Mouse (Mus musculus): ENCODE results near the gene Usp10. TPM values are rescaled to one million over a fixed set of nuclear protein-coding genes. Genes with fewer than 3 reads are reported as not detected.

Usp10 gene
- polyA plus RNA-seq, 1 experiment from 2014 or later = 127 TPM

- ATAC-seq (ENCODE audit: insufficient number of reproducible peaks, insufficient read depth, low FRiP score, low TSS enrichment, low read depth) = no peak
- no peaks in the 10 kb centered on the region for H3K9me3 ChIP-seq
- no peak overlapping the region for H3K27ac ChIP-seq
- H3K4me1 ChIP-seq = peaks cover 31% of the 10 kb centered on the region
- H3K4me3 ChIP-seq = no peak overlapping the region
- H3K36me3 ChIP-seq = no peaks in the 10 kb centered on the region
- H3K4me2 ChIP-seq = no peak overlapping the region
- H3K9ac ChIP-seq = no peak overlapping the region
- 66% methylated on average over 8 of the region's 8 CpGs for WGBS
- H3K27me3 ChIP-seq = no peaks in the 10 kb centered on the region
Observed at GRCm38 (mm10) chr8:120000461-120000860, 90.3 kb downstream of the Usp10 start.

- Histone ChIP-seq H3K4me2 (no peak overlapping the region), H3K4me1 (peaks cover 25% of the 10 kb centered on the region), H3K4me3 (no peak overlapping the region), H3K27me3 (no peaks in the 10 kb centered on the region), H3K9me3 (no peaks in the 10 kb centered on the region), H3K36me3 (no peaks in the 10 kb centered on the region), H3K9ac (no peak overlapping the region), H3K27ac (no peak overlapping the region)
- 69% methylated on average over 7 of the region's 7 CpGs for WGBS
- ATAC-seq (ENCODE audit: insufficient number of reproducible peaks, insufficient read depth, low FRiP score, low TSS enrichment, low read depth) = no peak
Observed at GRCm38 (mm10) chr8:120001712-120002111, 91.6 kb downstream of the Usp10 start.

- H3K9ac ChIP-seq = no peak overlapping the region
- H3K9me3 ChIP-seq = no peaks in the 10 kb centered on the region
- H3K4me1 ChIP-seq = peaks cover 23% of the 10 kb centered on the region; the same call in 1 of the 2 replicates
- H3K36me3 ChIP-seq = no peaks in the 10 kb centered on the region
- WGBS = 42% methylated on average over 9 of the region's 9 CpGs
- H3K4me2 ChIP-seq = no peak overlapping the region
- no peak overlapping the region for H3K4me3 ChIP-seq
- H3K27ac ChIP-seq = no peak overlapping the region
- no peaks in the 10 kb centered on the region for H3K27me3 ChIP-seq
- ATAC-seq (ENCODE audit: insufficient number of reproducible peaks, insufficient read depth, low FRiP score, low TSS enrichment, low read depth) = no peak
Observed at GRCm38 (mm10) chr8:120002348-120002747, 92.2 kb downstream of the Usp10 start.

- H3K4me3 ChIP-seq = no peak overlapping the region
- no peaks in the 10 kb centered on the region for H3K27me3 ChIP-seq
- H3K27ac ChIP-seq = no peak overlapping the region
- WGBS = 36% methylated on average over 14 of the region's 14 CpGs
- H3K9ac ChIP-seq = no peak overlapping the region
- ATAC-seq (ENCODE audit: insufficient number of reproducible peaks, insufficient read depth, low FRiP score, low TSS enrichment, low read depth) = no peak
- peaks cover 23% of the 10 kb centered on the region; the same call in 1 of the 2 replicates for H3K4me1 ChIP-seq
- H3K4me2 ChIP-seq = no peak overlapping the region
- no peaks in the 10 kb centered on the region for H3K36me3 ChIP-seq
- H3K9me3 ChIP-seq = no peaks in the 10 kb centered on the region
Observed at GRCm38 (mm10) chr8:120004154-120004702, 94.1 kb downstream of the Usp10 start.

- H3K4me3 ChIP-seq = no peak overlapping the region
- peaks cover 23% of the 10 kb centered on the region; the same call in 1 of the 2 replicates for H3K4me1 ChIP-seq
- H3K27me3 ChIP-seq = no peaks in the 10 kb centered on the region
- no peak overlapping the region for H3K27ac ChIP-seq
- no peak for ATAC-seq (ENCODE audit: insufficient number of reproducible peaks, insufficient read depth, low FRiP score, low TSS enrichment, low read depth)
- H3K9ac ChIP-seq = no peak overlapping the region
- no peaks in the 10 kb centered on the region for H3K9me3 ChIP-seq
- 51% methylated on average over 2 of the region's 2 CpGs for WGBS
- H3K4me2 ChIP-seq = no peak overlapping the region
- H3K36me3 ChIP-seq = no peaks in the 10 kb centered on the region
Observed at GRCm38 (mm10) chr8:120004705-120005381, 94.7 kb downstream of the Usp10 start.

GRCm38 (mm10) chr8:120006645-120007160 lies 96.5 kb downstream of the Usp10 start:
- H3K4me2 ChIP-seq = no peak overlapping the region

More at GRCm38 (mm10) chr8:120006645-120007160, 96.5 kb downstream of the Usp10 start:
- H3K4me1 ChIP-seq = 0 out of 2 replicates have a peak, but pooled peaks cover 17% of the 10 kb centered on the region
- no peaks in the 10 kb centered on the region for H3K36me3 ChIP-seq
- H3K9ac ChIP-seq = no peak overlapping the region
- no peaks in the 10 kb centered on the region for H3K9me3 ChIP-seq
- H3K4me3 ChIP-seq = no peak overlapping the region
- H3K27me3 ChIP-seq = no peaks in the 10 kb centered on the region
- no peak overlapping the region for H3K27ac ChIP-seq
- 47% methylated on average over 9 of the region's 9 CpGs for WGBS
- ATAC-seq (ENCODE audit: insufficient number of reproducible peaks, insufficient read depth, low FRiP score, low TSS enrichment, low read depth) = no peak

Other genes starting within 250 kb of the Usp10 start
- gene Wfdc1, start 244.0 kb upstream of the Usp10 start, polyA plus RNA-seq (2015; fragmentation: Nextera tagmentation; extraction: Ambion mirVana) = 0.25 TPM in 1 of 2 replicates, not detected in the other
- gene Atp2c2, start 210.4 kb upstream of the Usp10 start, polyA plus RNA-seq (2015; fragmentation: Nextera tagmentation; extraction: Ambion mirVana) = 2.1 and 2.3 TPM in 2 replicates
- 11.6 and 11.7 TPM in 2 replicates for gene Tldc1, start 131.9 kb upstream of the Usp10 start, polyA plus RNA-seq (2015; fragmentation: Nextera tagmentation; extraction: Ambion mirVana)
- gene Cotl1, start 69.8 kb upstream of the Usp10 start, polyA plus RNA-seq (2015; fragmentation: Nextera tagmentation; extraction: Ambion mirVana) = 71.3 and 90.2 TPM in 2 replicates
- gene Klhl36, start 48.1 kb upstream of the Usp10 start, polyA plus RNA-seq (2015; fragmentation: Nextera tagmentation; extraction: Ambion mirVana) = 8.4 and 11.6 TPM in 2 replicates
- gene Gm20388, start 481 bp downstream of the Usp10 start, polyA plus RNA-seq (2015; fragmentation: Nextera tagmentation; extraction: Ambion mirVana) = 7.1 TPM in 1 of 2 replicates, not detected in the other
- 6.9 and 7.8 TPM in 2 replicates for gene Crispld2, start 82.1 kb downstream of the Usp10 start, polyA plus RNA-seq (2015; fragmentation: Nextera tagmentation; extraction: Ambion mirVana)
- 31.2 and 36.0 TPM in 2 replicates for gene Zdhhc7, start 191.1 kb downstream of the Usp10 start, polyA plus RNA-seq (2015; fragmentation: Nextera tagmentation; extraction: Ambion mirVana)
- 3.7 and 3.8 TPM in 2 replicates for gene 6430548M08Rik, start 203.8 kb downstream of the Usp10 start, polyA plus RNA-seq (2015; fragmentation: Nextera tagmentation; extraction: Ambion mirVana)

Data from embryonic facial prominence, embryonic 13.5 days (tissue).